Mouse (Mus musculus) thymus, adult 2 months (tissue): ENCODE measurements around the gene Sephs2. TPM values are rescaled to one million over a fixed set of nuclear protein-coding genes. Genes with fewer than 3 reads are reported as not detected.

Experiments used
- DNase-seq: peaks from one replicate; pipeline ENCODE4 v3.0.0; 2021
- H3K27ac ChIP-seq: fragments of 200-500 bp; 2 replicates; pipeline ENCODE4 v1.5.1; 2012; ENCODE audit warnings: low read length, control low read depth; ENCODE audit not compliant: control insufficient read depth, insufficient read depth
- H3K27me3 ChIP-seq: fragments of 200-500 bp; 2 replicates; pipeline ENCODE4 v1.6.1; 2012; ENCODE audit warnings: mild to moderate bottlenecking, low read length, moderate library complexity, mixed read lengths; ENCODE audit not compliant: control insufficient read depth, insufficient read depth
- H3K36me3 ChIP-seq: fragments of 200-500 bp; 2 replicates; pipeline ENCODE4 v1.6.1; 2012; ENCODE audit warnings: mild to moderate bottlenecking, low read length, moderate library complexity; ENCODE audit not compliant: control insufficient read depth, insufficient read depth
- H3K4me1 ChIP-seq: fragments of 200-500 bp; replicated peaks from 2 replicates; pipeline ENCODE4 v1.6.1; 2012; ENCODE audit warnings: low read length; ENCODE audit not compliant: control insufficient read depth, insufficient read depth
- H3K4me3 ChIP-seq: fragments of 200-500 bp; 2 replicates; pipeline ENCODE4 v1.5.1; 2012; ENCODE audit warnings: mild to moderate bottlenecking, low read length, control low read depth, moderate library complexity; ENCODE audit not compliant: control insufficient read depth, insufficient read depth
- CTCF ChIP-seq: fragments of 200-500 bp; IDR thresholded peaks from 2 replicates; pipeline ENCODE4 v1.5.1; 2012; ENCODE audit warnings: mild to moderate bottlenecking, control low read depth, low read length, moderate library complexity, borderline replicate concordance; ENCODE audit not compliant: control insufficient read depth, poor library complexity, insufficient read depth; ENCODE audit errors: extremely low read depth
- POLR2A ChIP-seq: fragments of 200-500 bp; IDR thresholded peaks from 2 replicates; pipeline ENCODE4 v1.6.1; 2012; ENCODE audit warnings: mild to moderate bottlenecking, low read length, control low read depth, moderate library complexity; ENCODE audit not compliant: control insufficient read depth, poor library complexity, insufficient read depth; ENCODE audit errors: extremely low read depth
- WGBS: fragments of 180-500 bp; shearing (Covaris S2); methylation state at CpG from one replicate; pipeline ENCODE4 v1.1.7; 2018; 5-methylcytosine and 5-hydroxymethylcytosine counted together
- polyA plus RNA-seq: library from polyadenylated mRNA; depleted of rRNA; stranded (reverse); fragments of >200 nt; gene quantifications from 2 replicates; pipeline ENCODE4 v1.2.3, GENCODE M21; 2012

Sephs2 gene
- polyA plus RNA-seq, 1 experiment: 37.2 TPM

GRCm38 (mm10) chr7:127308431-127308830, 34.6 kb upstream of the Sephs2 start:
- Histone ChIP-seq H3K27me3 (no peaks in the 10 kb centered on the region), H3K4me1 (peaks cover 14% of the 10 kb centered on the region), H3K4me3 (no peak overlapping the region), H3K27ac (peak overlapping the region; percentile 84), H3K36me3 (peaks cover 76% of the 10 kb centered on the region)
- 51% methylated on average over 2 of the region's 2 CpGs for WGBS
- peak; percentile 35; the same call in 1 of the 2 replicates for TF ChIP-seq CTCF
- no peak for TF ChIP-seq POLR2A
- peak; percentile 29 for DNase-seq

- TF ChIP-seq CTCF: no peak
- TF ChIP-seq POLR2A: no peak
- peaks cover 31% of the 10 kb centered on the region for H3K4me1 ChIP-seq
- peak overlapping the region; percentile 76 for H3K4me3 ChIP-seq
- H3K27me3 ChIP-seq: no peaks in the 10 kb centered on the region
- peaks cover 34% of the 10 kb centered on the region for H3K36me3 ChIP-seq
- DNase-seq: no peak
- 66% methylated on average over 5 of the region's 5 CpGs for WGBS
- peak overlapping the region; percentile 26 for H3K27ac ChIP-seq
These were observed 23.8 kb upstream of the Sephs2 start for GRCm38 (mm10) chr7:127297586-127298193.

GRCm38 (mm10) chr7:127296786-127297555, 23.1 kb upstream of the Sephs2 start:
- Histone ChIP-seq H3K4me1 (peaks cover 31% of the 10 kb centered on the region), H3K27ac (peak overlapping the region; percentile 97)
- peak; percentile 50 for DNase-seq

GRCm38 (mm10) chr7:127296098-127296497, 22.2 kb upstream of the Sephs2 start, which contains the start of gene Itgal:
Gene Itgal (plus strand): TSS chr7:127296260.
- DNase-seq: peak; percentile 75
- Histone ChIP-seq H3K27ac (peak within 1 kb of the TSS; percentile 97), H3K4me3 (peak within 1 kb of the TSS; percentile 76), H3K36me3 (peaks cover 18% of the 10 kb centered on the region), H3K4me1 (peaks cover 31% of the 10 kb centered on the region), H3K27me3 (no peaks in the 10 kb centered on the region)
- 8% methylated on average over 11 of the region's 11 CpGs for WGBS
- TF ChIP-seq CTCF (no peak), POLR2A (peak; percentile 26; the same call in 1 of the 2 replicates)

More at GRCm38 (mm10) chr7:127296786-127297555, 23.1 kb upstream of the Sephs2 start:
- 50% methylated on average over 5 of the region's 5 CpGs for WGBS
- Histone ChIP-seq H3K27me3 (no peaks in the 10 kb centered on the region), H3K36me3 (peaks cover 27% of the 10 kb centered on the region), H3K4me3 (peak overlapping the region; percentile 76)
- no peak for TF ChIP-seq POLR2A
- TF ChIP-seq CTCF: no peak

- no peak overlapping the region for H3K4me3 ChIP-seq
- 47% methylated on average over 8 of the region's 8 CpGs for WGBS
- TF ChIP-seq POLR2A (no peak), CTCF (no peak)
- H3K4me1 ChIP-seq: peaks cover 47% of the 10 kb centered on the region
- no peak overlapping the region for H3K27ac ChIP-seq
- no peaks in the 10 kb centered on the region for H3K36me3 ChIP-seq
- no peak for DNase-seq
- no peaks in the 10 kb centered on the region for H3K27me3 ChIP-seq
These were observed 16.3 kb upstream of the Sephs2 start for GRCm38 (mm10) chr7:127290142-127290541.

GRCm38 (mm10) chr7:127289306-127289705, 15.5 kb upstream of the Sephs2 start:
- Histone ChIP-seq H3K36me3 (no peaks in the 10 kb centered on the region), H3K4me1 (peaks cover 52% of the 10 kb centered on the region), H3K4me3 (no peak overlapping the region), H3K27me3 (no peaks in the 10 kb centered on the region), H3K27ac (no peak overlapping the region)
- TF ChIP-seq CTCF (no peak), POLR2A (no peak)
- 28% methylated on average over 2 of the region's 2 CpGs for WGBS
- DNase-seq: no peak
